Mouse (Mus musculus) left cerebral cortex, adult 18-20 months (tissue): ENCODE measurements around the gene Arl6ip5. TPM values are rescaled to one million over a fixed set of nuclear protein-coding genes. Genes with fewer than 3 reads are reported as not detected.
"Not testable (repeated sequence)": the region's sequence is repeated elsewhere in the genome, so short reads cannot be mapped to it uniquely, and the experiment has no call there.

Experiments
- DNase-seq, 2 experiments: peaks; one replicate each; pipeline ENCODE4 v3.0.0; 2021 to 2022; ENCODE audit warnings: low spot score in 2 of 2, mixed read lengths in 1 of 2
- total RNA-seq, 2 experiments: library from RNA; stranded (reverse); gene quantifications; 2 replicates each; pipeline ENCODE4 v1.2.3; 2021

Gene Arl6ip5
- total RNA-seq, 2 experiments from 2014 or later: 205 to 217 TPM

DNA sequence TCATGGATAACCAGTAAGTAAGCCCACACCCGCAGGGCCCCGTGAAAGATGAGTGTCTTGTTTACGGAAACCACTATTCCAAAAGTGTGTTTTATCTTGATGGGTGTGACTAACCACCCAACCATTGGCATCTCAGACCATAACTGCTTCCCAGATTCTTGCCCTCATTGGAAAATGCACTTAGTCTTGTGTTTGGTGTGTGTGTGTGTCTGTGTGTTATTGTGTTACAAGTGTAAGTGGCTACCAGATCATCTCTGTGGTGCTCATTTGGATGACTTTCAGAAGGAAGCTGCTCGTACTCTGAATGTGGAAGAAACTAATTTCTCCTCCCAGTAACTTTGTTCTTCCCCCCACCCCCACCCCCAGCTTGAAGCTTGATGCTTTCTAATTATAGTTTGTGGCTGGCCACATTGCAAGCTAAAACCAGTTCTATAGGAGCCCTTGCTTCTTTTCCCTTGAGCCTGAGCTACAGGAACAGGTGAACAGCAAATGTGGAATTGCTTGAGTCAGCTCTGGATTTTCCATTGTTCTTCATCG, 12.5 kb downstream of the Arl6ip5 start:
- no peak for DNase-seq

DNA sequence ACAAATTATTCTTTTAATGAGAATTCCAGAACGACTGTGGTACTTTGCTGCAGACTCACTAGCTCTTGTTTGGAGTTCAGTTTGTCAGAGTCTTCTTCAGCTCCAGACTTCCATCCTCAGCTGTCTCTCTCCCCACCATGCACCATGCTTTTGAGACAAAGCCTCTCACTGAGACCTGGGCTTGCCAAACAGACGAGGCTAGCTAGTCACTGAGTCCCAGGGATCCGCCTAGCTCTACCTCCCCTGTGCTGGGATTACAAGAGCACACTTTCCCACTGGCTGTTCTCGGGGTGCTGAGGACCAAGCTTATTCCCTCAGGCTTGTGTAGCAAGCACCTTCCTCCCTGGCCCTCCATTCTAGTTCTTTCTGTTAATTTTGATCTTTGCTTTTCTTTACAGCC, 13.1 kb downstream of the Arl6ip5 start:
- no peak for DNase-seq

DNA sequence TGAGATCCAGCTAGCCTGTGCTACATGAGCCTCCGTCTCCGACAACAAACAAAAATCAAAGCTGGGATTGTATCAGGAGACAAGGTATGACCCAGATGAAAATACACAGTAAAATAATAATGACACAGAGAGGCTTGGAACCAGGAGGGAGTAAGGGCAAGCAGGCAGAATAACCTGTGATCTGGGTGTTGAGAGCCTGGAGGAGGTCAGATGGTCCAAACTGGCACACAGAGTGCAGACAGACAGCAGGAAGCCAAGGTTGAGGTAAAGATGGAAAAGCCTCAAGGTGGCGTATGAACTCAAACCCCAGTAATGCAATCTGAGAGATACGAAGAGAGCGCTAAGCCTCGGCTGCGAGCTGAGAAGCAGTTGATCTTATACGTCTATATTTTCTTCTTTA, 14.0 kb downstream of the Arl6ip5 start:
- DNase-seq: no peak

DNA sequence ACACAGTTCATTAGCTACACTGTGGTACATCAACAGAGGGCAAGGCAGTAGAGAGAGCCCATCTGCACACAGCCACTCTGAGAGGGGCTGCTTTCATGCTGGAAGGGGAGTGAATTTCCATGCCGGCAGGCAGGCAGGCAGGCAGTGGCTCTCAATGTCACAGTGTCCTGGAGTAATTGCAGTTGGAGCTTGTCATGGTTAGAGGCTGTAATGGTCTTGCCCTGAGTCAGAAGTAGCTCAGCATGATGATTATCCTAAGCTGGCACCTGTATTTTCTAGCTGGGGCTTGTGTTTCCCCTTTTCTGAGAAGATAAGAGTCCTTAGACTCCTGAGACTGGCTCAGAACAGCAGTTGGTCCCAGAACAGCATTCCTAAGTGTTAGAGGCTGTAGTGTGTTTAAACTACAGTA, 15.6 kb downstream of the Arl6ip5 start:
- DNase-seq: no peak

GRCm38 (mm10) chr6:97227067-97227847, 16.8 kb downstream of the Arl6ip5 start:
- DNase-seq: no peak

DNA sequence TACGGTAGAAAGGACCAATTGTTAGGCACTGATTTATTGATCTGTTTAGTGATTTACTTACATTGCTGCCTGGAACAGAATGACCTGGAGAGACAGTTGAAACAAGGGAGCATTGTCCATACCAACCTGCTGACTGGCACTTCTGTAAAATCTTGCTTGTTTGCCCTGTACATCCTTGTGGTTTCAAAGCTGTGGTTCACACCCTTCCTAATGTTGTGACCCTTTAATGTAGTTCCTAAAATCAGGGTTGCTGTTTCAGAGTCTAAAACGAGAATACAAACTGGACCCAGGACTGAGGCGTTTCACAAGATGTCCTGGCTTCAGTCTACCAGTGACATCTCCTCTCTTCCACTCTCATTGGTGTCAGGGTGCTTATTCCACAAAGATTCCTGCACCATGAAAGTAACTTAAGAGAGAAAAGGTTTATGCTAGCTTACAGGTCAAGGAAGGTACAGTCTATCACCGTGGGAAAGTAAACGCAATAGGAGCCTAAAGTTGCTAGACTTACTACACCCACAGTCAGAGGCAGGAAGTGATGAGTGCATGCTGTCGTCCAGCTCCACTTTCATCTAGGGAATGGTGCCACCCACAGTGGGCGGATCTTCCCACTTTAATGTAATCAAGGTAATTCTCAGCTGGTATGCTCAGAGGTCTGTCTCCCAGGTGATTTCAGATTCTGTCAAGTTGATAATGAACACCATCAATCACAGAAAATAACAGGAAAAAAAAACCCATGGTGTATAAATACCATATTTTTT, 24.6 kb downstream of the Arl6ip5 start:
- no peak for DNase-seq

- no peak for DNase-seq
These were observed 25.6 kb downstream of the Arl6ip5 start for GRCm38 (mm10) chr6:97236088-97236487.

DNA sequence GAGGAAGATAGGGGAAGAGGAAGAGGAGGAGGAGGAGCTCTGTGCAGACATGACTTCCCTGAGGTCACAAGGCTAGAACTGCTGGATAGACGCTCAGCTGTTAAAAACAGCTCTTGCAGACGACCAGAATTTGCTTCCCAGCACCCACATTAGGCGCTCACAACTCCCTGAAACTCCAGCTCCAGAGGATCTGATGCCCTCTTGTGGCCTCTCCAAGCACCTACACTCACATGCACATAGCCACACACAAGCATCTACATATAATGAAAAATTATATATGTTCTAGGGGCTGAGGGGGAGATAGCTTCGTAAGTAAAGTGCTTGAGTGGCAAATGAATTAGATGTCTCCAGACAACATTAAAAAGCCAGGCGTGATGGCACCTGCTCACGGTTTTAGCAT, 28.9 kb downstream of the Arl6ip5 start:
- DNase-seq: no peak

DNA sequence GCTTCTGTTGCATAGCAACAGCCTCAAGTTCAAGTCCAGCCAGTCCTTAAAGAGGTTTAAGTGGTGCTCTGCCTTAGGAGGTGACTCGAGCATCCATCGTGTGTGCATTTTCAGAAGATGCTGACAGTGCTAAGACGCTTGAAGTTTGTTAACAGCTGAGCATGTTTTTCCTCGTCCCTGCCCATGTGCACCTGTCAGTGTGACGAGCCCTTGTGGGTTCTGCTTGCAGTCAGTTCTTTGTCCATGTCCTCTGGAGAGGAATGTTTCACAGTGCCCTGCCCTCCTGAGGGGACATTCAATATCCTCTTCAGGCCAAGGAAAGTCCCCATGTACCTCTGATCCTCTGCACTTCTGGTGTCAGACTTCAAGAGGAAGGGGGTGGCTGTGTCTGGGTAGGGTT, 29.6 kb downstream of the Arl6ip5 start:
- DNase-seq: no peak

DNA sequence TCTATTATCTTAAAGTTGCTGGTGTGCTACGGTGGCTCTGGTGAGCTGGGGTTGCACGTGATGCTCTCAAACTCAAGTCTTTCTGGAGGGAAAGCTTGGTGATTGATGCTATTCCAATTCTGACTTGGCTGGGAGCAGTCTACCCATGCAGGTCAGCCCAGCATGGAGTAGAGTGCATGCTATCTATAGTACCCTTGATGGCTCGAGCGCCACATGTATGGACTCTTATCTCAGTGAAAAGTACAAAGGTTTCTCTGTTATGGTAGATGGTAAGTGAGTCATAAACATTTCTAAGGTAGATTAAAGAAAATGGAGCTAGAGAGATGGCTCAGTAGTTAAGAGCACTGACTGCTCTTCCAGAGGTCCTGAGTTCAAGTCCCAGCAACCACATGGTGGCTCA, 32.0 kb downstream of the Arl6ip5 start:
- DNase-seq: no peak

GRCm38 (mm10) chr6:97245200-97245599, 34.7 kb downstream of the Arl6ip5 start:
- no peak for DNase-seq

GRCm38 (mm10) chr6:97250966-97251365, 40.5 kb downstream of the Arl6ip5 start:
- peak; percentile 59 to 62 for DNase-seq

DNA sequence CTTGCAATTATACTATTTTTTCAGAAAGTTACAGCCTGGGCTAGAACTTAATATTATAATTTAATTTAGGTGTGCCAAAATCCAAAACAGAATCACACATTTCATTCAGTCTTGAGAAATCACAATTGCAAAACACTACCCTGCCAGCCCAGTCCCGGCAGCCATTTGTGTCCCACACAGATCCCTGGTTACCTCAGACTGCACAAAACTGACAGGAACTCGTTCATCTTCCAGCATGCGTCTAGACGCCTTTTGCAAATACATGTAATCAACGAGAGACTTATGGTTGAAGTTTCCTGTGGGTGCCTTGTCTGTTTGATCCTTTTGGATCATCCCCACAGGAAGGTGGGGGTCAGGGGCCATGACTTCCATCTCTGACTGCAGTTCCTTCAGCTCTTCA, 41.6 kb downstream of the Arl6ip5 start:
- DNase-seq: no peak

DNA sequence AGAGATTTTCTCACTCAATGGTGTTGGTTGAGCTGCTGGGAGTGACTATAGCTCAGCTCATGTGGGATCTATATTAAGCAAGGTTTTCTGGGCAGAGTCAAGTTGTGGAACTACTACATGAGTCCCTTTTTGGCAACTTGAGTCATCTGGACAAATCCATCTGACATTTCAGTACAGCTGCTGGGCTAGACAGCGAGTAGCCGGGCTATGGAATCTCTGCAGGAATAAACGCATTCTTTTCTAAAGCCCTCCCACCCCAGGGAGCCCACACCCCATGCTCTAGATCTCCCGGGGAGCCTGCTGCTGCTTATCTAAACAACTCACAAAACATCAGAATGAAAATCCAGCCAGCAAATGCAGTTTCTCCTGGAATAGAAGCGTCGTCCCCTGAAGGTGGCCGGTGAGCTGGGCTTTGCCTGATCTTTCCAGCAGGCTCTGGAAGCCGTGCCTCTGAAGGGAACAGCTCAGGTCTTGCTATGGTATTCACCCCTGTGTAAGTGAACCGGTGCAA, 42.3 kb downstream of the Arl6ip5 start, which contains the start of gene Lmod3:
Gene Lmod3 (minus strand): TSS at position 49 of the 511 bp plus-strand sequence.
- peak in 1 of 2 experiments; percentile 12 for DNase-seq

- DNase-seq: no peak
These were observed 48.0 kb downstream of the Arl6ip5 start for GRCm38 (mm10) chr6:97258489-97258888.

DNA sequence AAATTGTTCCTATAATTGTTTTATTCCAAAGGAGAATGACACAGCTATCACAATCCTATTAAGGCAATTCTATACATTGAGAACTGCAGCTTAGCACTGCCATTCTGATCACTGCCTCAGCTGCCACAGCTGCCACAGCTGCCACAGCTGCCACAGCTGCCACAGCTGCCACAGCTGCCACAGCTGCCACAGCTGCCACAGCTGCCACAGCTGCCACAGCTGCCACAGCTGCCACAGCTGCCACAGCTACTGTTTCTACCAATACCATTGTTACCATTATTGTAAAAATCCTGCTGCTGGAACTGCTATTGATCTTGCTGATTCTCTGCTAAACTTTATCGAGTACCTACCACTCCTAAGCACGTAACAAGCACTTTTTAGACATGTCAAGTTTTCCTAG, 49.4 kb downstream of the Arl6ip5 start:
- DNase-seq: not testable (repeated sequence)

GRCm38 (mm10) chr6:97262229-97262628, 51.7 kb downstream of the Arl6ip5 start:
- no peak for DNase-seq

DNA sequence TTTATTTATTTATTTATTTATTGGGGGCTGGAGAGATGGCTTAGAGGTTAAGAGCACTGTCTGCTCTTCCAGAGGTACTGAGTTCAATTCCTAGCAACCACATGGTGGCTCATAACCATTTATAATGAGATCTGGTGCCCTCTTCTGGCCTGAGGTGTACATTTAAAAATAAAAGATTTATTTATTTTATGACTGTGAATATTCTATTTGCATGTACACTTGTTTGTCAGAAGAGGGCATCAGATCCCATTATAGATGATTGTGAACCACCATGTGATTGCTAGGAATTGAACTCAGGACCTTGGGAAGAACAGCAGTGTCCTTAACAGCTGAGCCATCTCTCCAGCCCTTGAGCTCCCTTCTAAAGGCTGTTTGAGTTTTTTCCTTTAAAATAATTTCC, 53.3 kb downstream of the Arl6ip5 start:
- not testable (repeated sequence) for DNase-seq

DNA sequence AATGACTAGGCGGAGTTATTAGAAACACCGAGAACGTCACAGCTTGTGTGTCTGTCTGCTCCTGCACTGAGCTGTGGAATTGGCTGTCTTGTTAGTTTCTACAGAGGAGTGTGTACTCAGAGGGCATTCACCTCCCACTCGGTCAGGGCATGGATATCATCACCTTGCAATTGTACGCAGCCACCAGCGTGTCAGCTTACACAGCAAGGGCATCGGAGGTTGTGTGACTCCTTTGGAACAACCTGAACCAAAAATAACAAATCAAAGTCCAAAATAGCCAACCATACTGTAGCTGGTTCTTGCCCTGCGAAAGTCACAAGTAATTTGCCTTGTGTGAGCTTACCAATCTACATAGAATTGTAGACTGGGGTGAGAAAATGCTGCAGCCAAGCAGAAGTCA, 54.8 kb downstream of the Arl6ip5 start:
- no peak for DNase-seq

DNA sequence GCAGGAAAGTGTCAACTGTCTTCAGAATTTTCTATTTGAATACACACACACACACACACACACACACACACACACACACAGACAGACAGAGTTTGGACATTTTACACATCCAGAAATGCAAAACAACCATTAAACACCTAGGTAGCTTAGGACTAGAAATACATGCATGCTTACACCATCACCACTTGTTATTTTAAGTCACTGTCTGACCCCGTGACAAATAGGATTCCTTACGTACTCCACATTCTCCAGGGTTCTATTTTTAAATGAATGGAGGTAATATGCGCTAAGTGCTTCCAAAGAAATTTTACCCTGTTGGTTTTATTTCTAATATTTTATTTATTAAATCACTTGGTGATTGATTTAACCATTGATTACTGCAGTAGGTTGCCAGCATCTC, 55.2 kb downstream of the Arl6ip5 start:
- no peak for DNase-seq

GRCm38 (mm10) chr6:97266661-97267060, 56.2 kb downstream of the Arl6ip5 start:
- DNase-seq: no peak

DNA sequence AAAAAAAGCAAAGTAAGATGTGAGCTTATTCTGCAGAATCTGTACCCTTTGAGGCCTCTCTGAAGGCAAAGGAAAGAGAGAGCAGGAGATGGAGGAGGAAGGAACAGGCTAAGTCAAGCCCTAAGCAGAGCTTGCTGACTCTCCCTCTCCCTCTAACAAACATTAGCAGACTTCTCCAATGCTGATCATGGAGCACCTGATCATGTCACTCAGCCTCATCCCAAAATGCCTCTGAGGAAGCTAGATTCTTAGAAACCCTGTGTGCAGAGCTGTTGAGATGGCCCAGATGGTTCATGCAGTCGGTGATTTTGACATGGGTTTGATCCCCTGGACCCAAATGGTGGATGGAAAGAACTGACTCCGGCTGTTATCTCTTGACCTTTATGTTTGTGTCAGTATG, 56.6 kb downstream of the Arl6ip5 start:
- DNase-seq: no peak
